Mouse (Mus musculus) bone marrow macrophage, adult 2 months (primary cell): ENCODE results near the gene Nup188.

ENCODE experiments used
- CTCF ChIP-seq: IDR thresholded peaks from 2 replicates; pipeline ENCODE4 v1.5.1; 2012; ENCODE audit warnings: low read depth, mild to moderate bottlenecking, low read length, moderate library complexity
- POLR2A ChIP-seq: IDR thresholded peaks from 2 replicates; pipeline ENCODE4 v1.6.1; 2012; ENCODE audit warnings: mild to moderate bottlenecking, low read depth, low read length, borderline replicate concordance

DNA sequence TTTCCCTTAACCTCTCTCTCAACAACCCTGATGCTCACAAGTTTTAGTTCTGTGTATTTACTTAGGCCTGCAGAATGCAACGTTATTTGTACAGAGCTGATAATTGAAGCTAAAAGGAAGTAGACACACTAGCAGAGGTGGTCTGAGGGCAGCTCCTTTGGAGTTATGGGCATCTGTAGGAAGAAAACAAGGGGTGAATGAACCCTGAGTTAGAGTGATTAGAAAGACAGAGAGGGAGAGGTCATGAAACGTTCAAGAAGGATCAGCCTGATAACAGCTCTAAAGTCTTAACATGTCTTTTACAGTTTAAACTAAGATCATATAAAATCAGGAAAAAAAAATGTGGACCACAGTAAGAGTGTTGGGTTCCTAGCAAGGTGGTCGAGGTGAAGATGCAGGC, 23.2 kb downstream of the Nup188 start:
- TF ChIP-seq POLR2A (no peak), CTCF (no peak)
